Mouse (Mus musculus): ENCODE measurements around the gene 4930544D05Rik. TPM values are rescaled to one million over a fixed set of nuclear protein-coding genes. Genes with fewer than 3 reads are reported as not detected.

Gene 4930544D05Rik
- total and polyA plus RNA-seq, 2 experiments: not detected

DNA sequence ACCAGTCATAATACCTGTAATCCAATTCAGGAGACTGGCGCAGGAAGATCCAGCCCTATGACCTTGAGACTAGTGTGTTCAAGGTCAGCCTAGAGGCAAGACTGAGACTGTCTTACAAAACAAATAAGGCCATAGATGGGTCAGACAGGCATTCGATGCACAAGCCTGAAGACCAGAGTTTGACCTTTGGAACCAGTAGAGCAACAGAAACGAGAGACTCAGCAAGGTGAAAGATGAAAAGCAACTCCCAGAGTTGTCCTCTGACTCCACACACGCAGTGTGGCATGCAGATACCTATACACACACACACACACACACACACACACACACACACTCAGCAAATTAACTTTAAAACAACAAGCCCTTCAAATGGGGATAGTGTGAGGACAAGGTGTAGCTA lies 11.2 kb downstream of the 4930544D05Rik start:
- no peaks in the 10 kb centered on the region for H3K36me3 ChIP-seq (ENCODE audit: control insufficient read depth, insufficient read depth, low read length)
- peaks cover 13% of the 10 kb centered on the region for H3K4me1 ChIP-seq (ENCODE audit: control insufficient read depth, insufficient read depth, low read length)
- H3K27ac ChIP-seq (replicated peaks; ENCODE audit: insufficient read depth, low read depth, low read length): no peak overlapping the region
- no peak overlapping the region for H3K4me3 ChIP-seq (ENCODE audit: insufficient read depth, low read depth, low read length)
- H3K27me3 ChIP-seq (ENCODE audit: control insufficient read depth, insufficient read depth, low read length): no peaks in the 10 kb centered on the region
- 29% methylated on average over 4 of the region's 4 CpGs for WGBS
- TF ChIP-seq CTCF (IDR thresholded peaks at IDR 0.05; ENCODE audit: low read depth, low read length) (no peak), POLR2A (IDR thresholded peaks at IDR 0.05; ENCODE audit: extremely low read depth, insufficient read depth, low read length) (no peak)
- H3K79me2 ChIP-seq (ENCODE audit: control insufficient read depth, insufficient read depth, low read length): no peaks in the 10 kb centered on the region
- DNase-seq (ENCODE audit: extremely low read depth, low read depth, low spot score): peak; percentile 51
- H3K9ac ChIP-seq (ENCODE audit: low read depth, low read length): no peak overlapping the region

DNA sequence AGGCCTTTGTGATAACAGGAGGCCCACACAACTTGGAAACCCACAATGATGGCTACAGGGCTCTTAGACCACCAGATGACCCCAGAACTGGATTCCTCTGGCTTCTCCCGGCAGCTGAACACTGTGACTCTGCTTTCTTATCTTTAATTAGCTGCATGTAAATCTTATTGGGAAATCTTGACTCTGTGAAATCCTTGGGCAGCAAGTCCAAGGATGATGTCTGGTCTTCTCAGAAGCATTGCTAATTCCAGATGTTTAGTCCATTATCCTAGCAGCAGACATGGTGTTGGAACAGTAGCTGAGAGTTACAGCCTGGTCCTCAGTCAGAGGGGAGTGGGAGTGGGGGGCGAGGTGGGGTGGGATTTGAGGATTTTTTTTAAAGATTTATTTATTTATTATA lies 12.8 kb downstream of the 4930544D05Rik start:
- no peaks in the 10 kb centered on the region for H3K79me2 ChIP-seq (ENCODE audit: control insufficient read depth, insufficient read depth, low read length)
- H3K36me3 ChIP-seq (ENCODE audit: control insufficient read depth, insufficient read depth, low read length): no peaks in the 10 kb centered on the region
- H3K9ac ChIP-seq (ENCODE audit: low read depth, low read length): no peak overlapping the region
- no peaks in the 10 kb centered on the region for H3K27me3 ChIP-seq (ENCODE audit: control insufficient read depth, insufficient read depth, low read length)
- TF ChIP-seq POLR2A (IDR thresholded peaks at IDR 0.05; ENCODE audit: extremely low read depth, insufficient read depth, low read length) (no peak), CTCF (IDR thresholded peaks at IDR 0.05; ENCODE audit: low read depth, low read length) (no peak)
- no peak overlapping the region for H3K27ac ChIP-seq (replicated peaks; ENCODE audit: insufficient read depth, low read depth, low read length)
- peaks cover 13% of the 10 kb centered on the region for H3K4me1 ChIP-seq (ENCODE audit: control insufficient read depth, insufficient read depth, low read length)
- H3K4me3 ChIP-seq (ENCODE audit: insufficient read depth, low read depth, low read length): no peak overlapping the region
- DNase-seq (ENCODE audit: extremely low read depth, low read depth, low spot score): no peak
- WGBS: 78% methylated on average over 2 of the region's 2 CpGs

DNA sequence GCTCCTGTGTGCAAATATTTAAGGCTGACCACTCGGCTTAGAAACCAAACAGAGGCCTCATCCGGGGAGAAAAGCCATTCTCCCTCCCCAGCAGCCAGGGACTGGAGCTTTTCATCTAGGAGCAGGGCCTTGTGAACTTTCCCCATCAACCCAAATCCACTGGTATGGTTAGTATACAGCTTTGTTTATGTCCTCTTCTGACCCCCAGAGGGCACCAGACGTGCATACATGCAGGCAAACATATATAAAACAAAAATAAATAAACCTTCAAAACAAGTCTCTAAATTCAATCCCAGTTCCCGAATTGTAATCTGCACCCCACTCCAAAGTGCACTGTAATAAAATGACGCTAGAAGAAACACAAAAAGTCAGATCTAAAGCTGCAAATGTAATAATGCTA lies 13.9 kb downstream of the 4930544D05Rik start:
- Histone ChIP-seq H3K4me3 (ENCODE audit: insufficient read depth, low read depth, low read length) (no peak overlapping the region), H3K79me2 (ENCODE audit: control insufficient read depth, insufficient read depth, low read length) (no peaks in the 10 kb centered on the region), H3K27ac (replicated peaks; ENCODE audit: insufficient read depth, low read depth, low read length) (no peak overlapping the region), H3K4me1 (ENCODE audit: control insufficient read depth, insufficient read depth, low read length) (peaks cover 13% of the 10 kb centered on the region), H3K36me3 (ENCODE audit: control insufficient read depth, insufficient read depth, low read length) (no peaks in the 10 kb centered on the region), H3K27me3 (ENCODE audit: control insufficient read depth, insufficient read depth, low read length) (no peaks in the 10 kb centered on the region), H3K9ac (ENCODE audit: low read depth, low read length) (no peak overlapping the region)
- TF ChIP-seq CTCF (IDR thresholded peaks at IDR 0.05; ENCODE audit: low read depth, low read length) (peak; percentile 29), POLR2A (IDR thresholded peaks at IDR 0.05; ENCODE audit: extremely low read depth, insufficient read depth, low read length) (no peak)
- no peak for DNase-seq (ENCODE audit: extremely low read depth, low read depth, low spot score)
- WGBS: 27% methylated on average over 5 of the region's 5 CpGs

DNA sequence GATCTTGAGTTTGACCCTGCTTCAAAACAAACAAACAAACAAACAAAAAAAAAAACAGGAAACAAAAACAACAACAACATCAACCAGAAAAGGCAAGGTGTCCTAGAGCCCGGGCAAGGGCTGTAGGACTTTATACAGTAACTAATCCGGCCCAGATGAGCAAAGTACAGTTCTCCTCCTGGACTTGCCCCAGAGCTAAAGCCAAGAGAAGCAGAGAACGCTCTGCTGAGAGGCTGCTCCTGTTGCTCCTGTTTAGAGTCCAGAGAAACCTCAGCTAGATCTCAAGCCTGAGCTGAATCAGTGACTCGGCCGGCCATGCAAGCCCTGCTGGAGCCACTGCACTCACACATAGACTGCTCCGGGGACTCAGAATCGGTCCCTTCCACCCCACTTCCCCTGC lies 14.5 kb downstream of the 4930544D05Rik start:
- peak overlapping the region; percentile 88 for H3K27ac ChIP-seq (replicated peaks; ENCODE audit: insufficient read depth, low read depth, low read length)
- peak overlapping the region; percentile 69 for H3K9ac ChIP-seq (ENCODE audit: low read depth, low read length)
- peak overlapping the region; percentile 31; the same call in 1 of the 2 replicates for H3K4me3 ChIP-seq (ENCODE audit: insufficient read depth, low read depth, low read length)
- 19% methylated on average over 7 of the region's 7 CpGs for WGBS
- H3K4me1 ChIP-seq (ENCODE audit: control insufficient read depth, insufficient read depth, low read length): peaks cover 13% of the 10 kb centered on the region
- H3K79me2 ChIP-seq (ENCODE audit: control insufficient read depth, insufficient read depth, low read length): no peaks in the 10 kb centered on the region
- H3K27me3 ChIP-seq (ENCODE audit: control insufficient read depth, insufficient read depth, low read length): no peaks in the 10 kb centered on the region
- DNase-seq (ENCODE audit: extremely low read depth, low read depth, low spot score): peak; percentile 90
- TF ChIP-seq CTCF (IDR thresholded peaks at IDR 0.05; ENCODE audit: low read depth, low read length): no peak
- TF ChIP-seq POLR2A (IDR thresholded peaks at IDR 0.05; ENCODE audit: extremely low read depth, insufficient read depth, low read length): 0 out of 2 replicates have a peak, but pooled peaks have one; percentile 9
- H3K36me3 ChIP-seq (ENCODE audit: control insufficient read depth, insufficient read depth, low read length): no peaks in the 10 kb centered on the region

DNA sequence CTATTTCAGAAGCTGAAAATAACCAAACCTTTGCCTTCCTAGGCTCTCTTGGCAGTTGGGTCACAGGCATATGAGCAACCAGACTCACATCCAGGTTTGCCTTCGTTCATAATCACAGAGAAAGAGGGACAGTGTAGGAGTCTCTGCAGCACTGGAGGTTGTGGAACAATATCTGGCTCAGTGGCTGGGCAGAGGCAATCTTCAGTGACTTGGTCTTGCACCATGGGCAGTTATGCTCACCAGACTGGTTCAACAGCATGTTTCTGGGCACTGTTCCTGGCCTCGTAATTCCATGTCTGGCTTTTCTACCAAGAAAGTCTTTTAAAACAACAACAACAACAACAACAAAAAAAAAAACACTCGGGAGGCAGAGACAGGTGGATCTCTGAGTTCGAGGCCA lies 20.0 kb downstream of the 4930544D05Rik start:
- Histone ChIP-seq H3K9ac (ENCODE audit: low read depth, low read length) (no peak overlapping the region), H3K36me3 (ENCODE audit: control insufficient read depth, insufficient read depth, low read length) (no peaks in the 10 kb centered on the region), H3K4me3 (ENCODE audit: insufficient read depth, low read depth, low read length) (no peak overlapping the region), H3K27me3 (ENCODE audit: control insufficient read depth, insufficient read depth, low read length) (no peaks in the 10 kb centered on the region), H3K4me1 (ENCODE audit: control insufficient read depth, insufficient read depth, low read length) (peaks cover 3% of the 10 kb centered on the region; the same call in 1 of the 2 replicates), H3K27ac (replicated peaks; ENCODE audit: insufficient read depth, low read depth, low read length) (no peak overlapping the region), H3K79me2 (ENCODE audit: control insufficient read depth, insufficient read depth, low read length) (no peaks in the 10 kb centered on the region)
- DNase-seq (ENCODE audit: extremely low read depth, low read depth, low spot score): no peak
- WGBS: 94% methylated on average over 4 of the region's 4 CpGs
- TF ChIP-seq CTCF (IDR thresholded peaks at IDR 0.05; ENCODE audit: low read depth, low read length) (no peak), POLR2A (IDR thresholded peaks at IDR 0.05; ENCODE audit: extremely low read depth, insufficient read depth, low read length) (no peak)

DNA sequence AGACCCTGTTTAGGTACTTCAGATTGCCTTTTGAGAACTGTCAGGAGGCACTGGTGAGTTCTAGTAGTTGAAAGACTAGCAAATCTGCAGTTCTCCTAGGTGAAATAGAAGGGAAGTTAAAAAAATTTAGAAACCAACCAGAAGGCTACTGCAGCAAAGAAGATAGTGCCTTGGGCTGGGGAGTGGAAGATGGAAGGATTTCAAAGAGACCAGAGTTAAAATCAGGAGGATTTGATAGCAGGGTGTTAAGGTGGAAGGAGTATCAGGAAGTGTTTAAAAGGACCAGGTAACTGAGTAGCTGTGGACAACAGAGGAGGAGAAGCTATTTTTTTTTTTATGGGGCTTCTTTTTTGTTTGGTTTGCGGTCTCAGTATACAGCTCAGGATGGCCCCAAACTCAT lies 22.1 kb downstream of the 4930544D05Rik start:
- DNase-seq (ENCODE audit: extremely low read depth, low read depth, low spot score): no peak
- Histone ChIP-seq H3K4me3 (ENCODE audit: insufficient read depth, low read depth, low read length) (no peak overlapping the region), H3K27ac (replicated peaks; ENCODE audit: insufficient read depth, low read depth, low read length) (no peak overlapping the region), H3K27me3 (ENCODE audit: control insufficient read depth, insufficient read depth, low read length) (no peaks in the 10 kb centered on the region), H3K36me3 (ENCODE audit: control insufficient read depth, insufficient read depth, low read length) (no peaks in the 10 kb centered on the region), H3K79me2 (ENCODE audit: control insufficient read depth, insufficient read depth, low read length) (no peaks in the 10 kb centered on the region), H3K9ac (ENCODE audit: low read depth, low read length) (no peak overlapping the region), H3K4me1 (ENCODE audit: control insufficient read depth, insufficient read depth, low read length) (no peaks in the 10 kb centered on the region; the same call in 1 of the 2 replicates)
- TF ChIP-seq POLR2A (IDR thresholded peaks at IDR 0.05; ENCODE audit: extremely low read depth, insufficient read depth, low read length) (no peak), CTCF (IDR thresholded peaks at IDR 0.05; ENCODE audit: low read depth, low read length) (no peak)
- 96% methylated on average over 1 of the region's 1 CpGs for WGBS

Measured in liver, adult 2 months (tissue).